Mouse (Mus musculus) neural tube, embryonic 14.5 days (tissue): ENCODE results near the gene 4933427D14Rik. TPM values are rescaled to one million over a fixed set of nuclear protein-coding genes. Genes with fewer than 3 reads are reported as not detected.

Experiments used
- ATAC-seq: fragments of 200-750 bp; cut with Nextera tagmentation; 2 replicates; pipeline ENCODE4 v1.8.0; 2017; ENCODE audit warnings: low read depth, mild to moderate bottlenecking, moderate TSS enrichment, moderate library complexity
- H3K27ac ChIP-seq: fragments of 300-500 bp; sonication (generic); 2 replicates; pipeline ENCODE4 v1.5.1; 2014; ENCODE audit warnings: low read depth, mild to moderate bottlenecking, control low read depth, low read length, moderate library complexity, mixed read lengths
- H3K27me3 ChIP-seq: fragments of 300-500 bp; sonication (generic); 2 replicates; pipeline ENCODE4 v1.6.1; 2014; ENCODE audit warnings: low read length; ENCODE audit not compliant: control insufficient read depth, insufficient read depth
- H3K36me3 ChIP-seq: fragments of 300-500 bp; sonication (generic); 2 replicates; pipeline ENCODE4 v1.6.1; 2014; ENCODE audit warnings: low read length, mixed read lengths; ENCODE audit not compliant: control insufficient read depth, insufficient read depth
- H3K4me1 ChIP-seq: fragments of 300-500 bp; sonication (generic); 2 replicates; pipeline ENCODE4 v1.6.1; 2014; ENCODE audit warnings: low read length; ENCODE audit not compliant: control insufficient read depth, insufficient read depth
- H3K4me2 ChIP-seq: fragments of 300-500 bp; sonication (generic); 2 replicates; pipeline ENCODE4 v1.6.1; 2014; ENCODE audit warnings: mild to moderate bottlenecking, low read depth, low read length, control low read depth
- H3K4me3 ChIP-seq: fragments of 300-500 bp; sonication (generic); 2 replicates; pipeline ENCODE4 v1.5.1; 2014; ENCODE audit warnings: low read depth, low read length, control low read depth, mixed read lengths
- H3K9ac ChIP-seq: fragments of 300-500 bp; sonication (generic); replicated peaks from 2 replicates; pipeline ENCODE4 v1.6.1; 2014; ENCODE audit warnings: low read depth, mild to moderate bottlenecking, control low read depth, low read length, mixed read lengths
- H3K9me3 ChIP-seq: fragments of 300-500 bp; sonication (generic); 2 replicates; pipeline ENCODE4 v1.6.1; 2016; ENCODE audit warnings: low read length; ENCODE audit not compliant: control insufficient read depth
- WGBS: fragments of 180-500 bp; shearing (Covaris S2); extraction: QIAGEN DNeasy Blood & Tissue Kit; methylation state at CpG from one replicate; pipeline ENCODE4 v1.1.7; 2014; 5-methylcytosine and 5-hydroxymethylcytosine counted together
- polyA plus RNA-seq: library from polyadenylated mRNA; unstranded; fragments of >200 nt; fragmentation: Nextera tagmentation; extraction: Ambion mirVana; gene quantifications from 2 replicates; pipeline ENCODE4 v1.2.1, GENCODE M21; 2014

The 4933427D14Rik gene
- polyA plus RNA-seq, 1 experiment from 2014 or later: 20.1 TPM

GRCm38 (mm10) chr11:72155981-72156428 lies 51.3 kb downstream of the 4933427D14Rik start:
- Histone ChIP-seq H3K4me2 (no peak overlapping the region), H3K9me3 (no peaks in the 10 kb centered on the region), H3K27me3 (no peaks in the 10 kb centered on the region), H3K36me3 (peaks cover 30% of the 10 kb centered on the region), H3K27ac (no peak overlapping the region), H3K4me1 (no peaks in the 10 kb centered on the region), H3K9ac (no peak overlapping the region), H3K4me3 (no peak overlapping the region)
- 86% methylated on average over 4 of the region's 4 CpGs for WGBS
- no peak for ATAC-seq

- no peaks in the 10 kb centered on the region for H3K9me3 ChIP-seq
- no peaks in the 10 kb centered on the region for H3K4me1 ChIP-seq
- H3K9ac ChIP-seq: no peak overlapping the region
- no peak overlapping the region for H3K4me2 ChIP-seq
- ATAC-seq: no peak
- 67% methylated on average over 11 of the region's 11 CpGs for WGBS
- H3K4me3 ChIP-seq: no peak overlapping the region
- peaks cover 30% of the 10 kb centered on the region for H3K36me3 ChIP-seq
- H3K27ac ChIP-seq: peak overlapping the region; percentile 28
- no peaks in the 10 kb centered on the region for H3K27me3 ChIP-seq
Measured at GRCm38 (mm10) chr11:72155186-72155980, 51.9 kb downstream of the 4933427D14Rik start.

- H3K36me3 ChIP-seq: peaks cover 22% of the 10 kb centered on the region; the same call in 1 of the 2 replicates
- H3K4me2 ChIP-seq: no peak overlapping the region
- H3K9ac ChIP-seq: no peak overlapping the region
- no peak overlapping the region for H3K27ac ChIP-seq
- H3K27me3 ChIP-seq: no peaks in the 10 kb centered on the region
- 89% methylated on average over 12 of the region's 12 CpGs for WGBS
- H3K9me3 ChIP-seq: no peaks in the 10 kb centered on the region
- no peak for ATAC-seq
- H3K4me3 ChIP-seq: no peak overlapping the region
- no peaks in the 10 kb centered on the region for H3K4me1 ChIP-seq
Measured at GRCm38 (mm10) chr11:72153122-72153862, 54.0 kb downstream of the 4933427D14Rik start.

GRCm38 (mm10) chr11:72151120-72151519 lies 56.1 kb downstream of the 4933427D14Rik start:
- Histone ChIP-seq H3K27me3 (no peaks in the 10 kb centered on the region), H3K4me1 (no peaks in the 10 kb centered on the region), H3K4me2 (no peak overlapping the region), H3K27ac (no peak overlapping the region), H3K9ac (no peak overlapping the region), H3K9me3 (no peaks in the 10 kb centered on the region), H3K4me3 (no peak overlapping the region), H3K36me3 (peaks cover 22% of the 10 kb centered on the region; the same call in 1 of the 2 replicates)
- 61% methylated on average over 2 of the region's 2 CpGs for whole genome bisulfite sequencing
- no peak for ATAC-seq

GRCm38 (mm10) chr11:72147910-72148309 lies 59.3 kb downstream of the 4933427D14Rik start:
- H3K4me1 ChIP-seq: 0 out of 2 replicates have a peak, but pooled peaks cover 6% of the 10 kb centered on the region
- H3K4me3 ChIP-seq: no peak overlapping the region
- H3K27me3 ChIP-seq: no peaks in the 10 kb centered on the region
- no peaks in the 10 kb centered on the region for H3K36me3 ChIP-seq
- H3K9ac ChIP-seq: no peak overlapping the region
- WGBS: 16% methylated on average over 3 of the region's 3 CpGs
- H3K9me3 ChIP-seq: no peaks in the 10 kb centered on the region
- no peak overlapping the region for H3K27ac ChIP-seq
- no peak overlapping the region for H3K4me2 ChIP-seq
- ATAC-seq: peak; percentile 25; the same call in 1 of the 2 replicates

- no peak overlapping the region for H3K4me2 ChIP-seq
- H3K27me3 ChIP-seq: no peaks in the 10 kb centered on the region
- H3K9ac ChIP-seq: no peak overlapping the region
- H3K36me3 ChIP-seq: no peaks in the 10 kb centered on the region
- H3K27ac ChIP-seq: no peak overlapping the region
- no peaks in the 10 kb centered on the region for H3K9me3 ChIP-seq
- H3K4me3 ChIP-seq: no peak overlapping the region
- no peak for ATAC-seq
- 90% methylated on average over 1 of the region's 1 CpGs for WGBS
- 0 out of 2 replicates have a peak, but pooled peaks cover 9% of the 10 kb centered on the region for H3K4me1 ChIP-seq
Measured at GRCm38 (mm10) chr11:72145877-72146248, 61.4 kb downstream of the 4933427D14Rik start.

GRCm38 (mm10) chr11:72145182-72145876 lies 61.9 kb downstream of the 4933427D14Rik start:
- Histone ChIP-seq H3K4me2 (no peak overlapping the region), H3K9me3 (no peaks in the 10 kb centered on the region), H3K36me3 (no peaks in the 10 kb centered on the region), H3K4me3 (no peak overlapping the region), H3K9ac (no peak overlapping the region), H3K27me3 (no peaks in the 10 kb centered on the region), H3K4me1 (0 out of 2 replicates have a peak, but pooled peaks cover 9% of the 10 kb centered on the region), H3K27ac (no peak overlapping the region)
- ATAC-seq: no peak
- WGBS: 20% methylated on average over 2 of the region's 2 CpGs

GRCm38 (mm10) chr11:72142889-72143288 lies 64.4 kb downstream of the 4933427D14Rik start:
- H3K9me3 ChIP-seq: no peaks in the 10 kb centered on the region
- no peak overlapping the region for H3K4me2 ChIP-seq
- H3K36me3 ChIP-seq: no peaks in the 10 kb centered on the region
- no peak overlapping the region for H3K4me3 ChIP-seq
- 0 out of 2 replicates have a peak, but pooled peaks cover 9% of the 10 kb centered on the region for H3K4me1 ChIP-seq
- no peak overlapping the region for H3K9ac ChIP-seq
- H3K27me3 ChIP-seq: 0 out of 2 replicates have a peak, but pooled peaks cover 1% of the 10 kb centered on the region
- peak; percentile 28; the same call in 1 of the 2 replicates for ATAC-seq
- H3K27ac ChIP-seq: no peak overlapping the region
- 39% methylated on average over 10 of the region's 10 CpGs for WGBS
